Mouse (Mus musculus) mouse trophoblast stem cell (cell line): ENCODE measurements at regions not wholly inside any gene's neighbourhood (a gene's known extent, or its start where the extent isn't known, plus 50 kb on each side); places are given as distances from the start of the nearest gene placed in this dataset.

Experiments
- in situ Hi-C, 2 experiments: fragments of 300-500 bp; cut with MseI, MboI; formaldehyde crosslinking; loops; 2 replicates in 1 of 2; 3 replicates in 1 of 2; pipeline ENCODE4 v1.15.1; 2025

GRCm38 (mm10) chr10:120563926-120564325, 87.7 kb upstream of the Hmga2 start:
- in situ Hi-C loops: no loop called here

DNA sequence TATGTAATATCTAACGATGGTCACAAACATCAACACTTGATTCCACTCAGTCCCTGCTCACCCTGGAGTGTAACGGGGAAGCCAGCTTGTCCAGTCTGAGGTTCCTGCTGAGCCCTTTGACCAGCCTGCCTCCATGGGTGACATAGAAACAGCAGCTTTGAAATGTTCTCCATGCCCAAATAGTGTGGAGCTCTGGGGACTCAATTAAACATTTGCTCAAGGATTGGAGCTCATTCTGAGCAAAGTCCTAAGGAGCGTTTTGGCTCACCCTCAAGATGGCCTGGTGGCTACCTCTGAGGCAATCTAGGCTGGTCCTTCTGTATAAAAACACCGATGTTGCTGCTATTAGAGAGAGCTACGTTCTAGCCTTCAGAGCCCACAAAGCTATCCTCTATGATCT, 85.6 kb upstream of the Hmga2 start:
- in situ Hi-C loops: no loop called here

GRCm38 (mm10) chr10:120557850-120558447, 81.7 kb upstream of the Hmga2 start:
- in situ Hi-C loops: no loop called here

GRCm38 (mm10) chr10:120556116-120556515, 79.8 kb upstream of the Hmga2 start:
- in situ Hi-C loops: no loop called here

GRCm38 (mm10) chr10:120553097-120553453, 76.8 kb upstream of the Hmga2 start:
- in situ Hi-C loops: no loop called here

DNA sequence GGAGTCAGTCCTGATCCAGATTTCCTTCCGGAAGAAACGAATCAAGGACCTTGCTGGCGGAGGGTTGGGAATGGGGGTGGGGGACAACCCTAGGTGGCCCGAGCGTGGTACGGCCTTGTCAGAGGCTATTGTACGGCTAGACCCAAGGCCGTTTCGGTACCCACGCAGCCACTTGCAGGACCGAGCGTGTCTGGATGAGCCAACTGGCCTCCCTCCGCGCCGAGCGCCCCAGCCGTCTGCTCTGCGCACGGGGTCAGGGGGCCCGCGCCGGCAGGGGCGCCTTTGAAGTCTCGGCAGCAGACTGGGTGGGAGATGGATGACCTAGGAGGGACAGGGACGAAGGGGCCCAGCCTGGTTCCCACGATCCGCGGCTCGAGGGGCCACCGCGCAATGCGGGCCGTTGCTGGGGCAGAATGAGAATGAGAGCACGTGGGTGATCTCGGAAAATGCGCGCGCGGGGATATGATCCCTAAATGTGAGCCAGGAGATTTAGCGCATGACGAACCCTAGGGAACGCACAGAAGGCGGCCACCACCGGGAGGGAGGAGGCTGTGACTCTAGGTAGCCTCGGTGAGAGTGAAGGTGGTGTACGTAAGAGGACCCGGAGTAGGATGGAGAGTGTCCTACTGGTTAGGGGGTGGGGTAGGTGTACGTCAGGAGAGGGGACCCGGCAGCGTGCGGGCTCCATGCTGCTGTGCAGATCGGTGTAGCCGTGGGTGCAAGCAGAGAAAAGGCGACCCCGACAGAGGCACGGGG, 76.2 kb upstream of the Hmga2 start:
- in situ Hi-C loops: no loop called here

GRCm38 (mm10) chr10:120551851-120552281, 75.6 kb upstream of the Hmga2 start:
- in situ Hi-C loops: no loop called here

- in situ Hi-C loops: no loop called here
Observed at GRCm38 (mm10) chr10:120547164-120547563, 70.9 kb upstream of the Hmga2 start.

DNA sequence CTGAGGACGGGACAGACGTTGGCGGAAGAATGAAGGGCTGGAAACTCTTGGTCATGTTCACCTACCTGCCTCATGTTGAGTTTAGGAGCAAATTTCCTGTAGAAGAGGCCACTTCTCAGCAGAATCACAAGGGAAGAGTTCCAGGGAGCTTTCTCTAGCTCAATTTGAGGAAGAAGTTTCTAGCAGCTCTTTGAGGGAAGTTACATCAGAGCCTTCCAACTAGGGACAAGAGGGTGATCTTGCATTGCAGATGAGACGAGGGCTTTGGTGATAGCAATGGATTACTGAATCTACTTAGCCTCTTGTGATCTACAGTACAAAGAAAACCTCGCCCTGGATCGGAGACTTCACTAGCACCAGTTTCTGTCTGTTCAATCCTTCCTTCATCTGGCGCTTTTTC, 65.3 kb upstream of the Hmga2 start:
- in situ Hi-C loops: no loop called here

- in situ Hi-C loops: no loop called here
Observed at GRCm38 (mm10) chr10:120538561-120538960, 62.3 kb upstream of the Hmga2 start.

- in situ Hi-C loops: no loop called here
Observed at GRCm38 (mm10) chr10:120528406-120528805, 52.1 kb upstream of the Hmga2 start.

GRCm38 (mm10) chr10:120527951-120528350, 51.7 kb upstream of the Hmga2 start:
- in situ Hi-C loops: no loop called here

GRCm38 (mm10) chr10:120526991-120527390, 50.7 kb upstream of the Hmga2 start:
- in situ Hi-C loops: no loop called here
